Mouse (Mus musculus): ENCODE results near the gene Igfbp6.

DNA sequence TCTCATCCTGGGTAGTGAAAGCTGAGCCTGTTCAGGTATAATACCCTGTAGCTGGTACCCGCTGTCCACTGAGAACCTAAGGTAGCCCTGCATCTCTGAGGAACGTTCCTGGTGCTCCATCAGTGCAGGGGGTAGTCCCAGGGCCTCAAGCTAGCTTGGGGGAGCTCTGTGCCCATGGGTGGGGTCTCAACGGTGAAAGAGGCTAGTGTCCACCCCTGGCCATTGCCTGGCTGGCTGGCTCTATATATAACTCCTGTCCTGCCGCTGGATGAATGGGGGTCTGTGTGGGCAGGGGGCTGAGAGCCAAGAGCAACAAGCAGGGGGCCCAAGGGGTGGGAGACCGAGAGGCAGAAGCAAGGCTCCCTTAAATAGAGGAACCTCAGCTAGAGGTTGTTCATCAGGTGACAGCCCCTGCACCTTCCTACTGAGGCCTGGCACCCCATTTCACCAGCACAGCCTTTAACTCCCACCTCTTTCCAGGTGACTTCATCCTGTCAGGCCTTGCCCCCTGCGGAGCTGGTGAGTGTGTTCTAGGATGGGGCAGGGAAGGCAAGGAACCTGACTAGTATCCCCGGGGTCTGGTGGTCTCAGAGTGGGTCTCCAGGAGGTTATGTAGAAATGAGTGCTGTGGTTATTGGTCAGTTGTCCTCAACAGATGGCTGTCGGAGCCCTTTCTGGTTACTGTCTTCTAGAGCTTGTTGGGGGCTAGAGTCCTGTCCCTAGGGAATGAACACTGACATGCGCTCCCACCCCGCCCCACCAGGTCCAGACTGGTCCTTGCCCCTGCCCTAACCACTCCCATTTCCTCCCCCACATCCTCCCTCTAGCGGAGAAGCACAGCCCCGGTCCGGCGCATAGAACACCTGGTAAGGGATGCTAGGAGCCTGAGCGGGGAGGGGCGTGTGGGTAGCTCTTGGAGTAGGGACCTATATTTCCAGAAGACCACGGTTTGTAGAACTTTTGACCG is 38.1 kb upstream of the Igfbp6 start:
- no peak for TF ChIP-seq CTCF (IDR thresholded peaks at IDR 0.05; ENCODE audit: low read depth, low read length)
- no peak for TF ChIP-seq GATA2 (IDR thresholded peaks at IDR 0.05; ENCODE audit: borderline replicate concordance, low read depth, low read length)
- TF ChIP-seq TAL1 (conservative IDR thresholded peaks at IDR 0.05; ENCODE audit: low read depth, low read length): no peak

Measured in G1E (cell line).